Mouse (Mus musculus): ENCODE results near the gene Nae1. TPM values are rescaled to one million over a fixed set of nuclear protein-coding genes. Genes with fewer than 3 reads are reported as not detected.

Gene Nae1
- total and polyA plus RNA-seq, 3 experiments = 39.2 to 41.9 TPM; not detected in 1

DNA sequence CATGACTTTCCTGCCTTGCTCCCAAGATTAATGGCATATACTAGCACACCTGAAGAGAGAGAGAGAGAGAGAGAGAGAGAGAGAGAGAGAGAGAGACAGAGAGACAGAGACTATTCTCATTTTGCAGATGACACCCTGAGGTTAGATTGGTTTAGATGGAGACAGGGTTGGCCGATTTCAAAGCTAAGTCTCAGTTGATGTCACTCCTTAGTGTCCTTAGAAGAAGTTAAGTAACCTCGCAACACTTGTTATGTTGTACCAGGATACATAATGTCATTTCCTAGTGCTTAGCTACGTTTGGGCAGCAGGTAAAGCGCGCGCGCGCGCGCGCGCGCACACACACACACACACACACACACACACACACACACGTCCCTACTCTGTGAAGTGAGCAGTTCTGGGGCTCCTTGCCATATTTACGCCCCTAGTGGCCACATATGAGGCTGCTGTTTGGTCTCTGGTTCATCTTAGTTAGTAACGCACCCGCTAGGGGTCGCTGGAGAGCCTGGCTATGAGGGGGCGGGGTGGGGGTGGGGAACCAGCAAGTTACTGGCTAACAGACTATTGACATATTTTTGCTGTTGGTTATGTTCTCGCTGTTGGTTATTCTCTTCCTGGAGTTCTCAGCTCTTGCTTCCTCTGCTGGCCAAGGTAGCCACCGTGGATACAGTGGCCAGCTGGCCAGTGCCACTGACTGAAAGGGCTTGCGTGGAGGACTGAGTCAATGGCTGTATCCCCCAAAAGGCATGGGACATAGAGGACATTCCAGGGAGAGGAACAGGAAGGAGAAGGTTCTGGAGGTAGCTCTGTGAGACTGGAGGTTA is 30.4 kb upstream of the Nae1 start:
- TF ChIP-seq GATA1 (IDR thresholded peaks at IDR 0.05; ENCODE audit: low read depth, low read length) (0 out of 2 replicates have a peak, but pooled peaks have one; percentile 31), RAD21 (IDR thresholded peaks at IDR 0.05; ENCODE audit: low read depth, low read length) (peak; percentile 12), ZKSCAN1 (IDR thresholded peaks at IDR 0.05; ENCODE audit: low read depth, low read length) (no peak), POLR2AphosphoS2 (IDR thresholded peaks at IDR 0.05; ENCODE audit: low read length) (no peak), TCF12 (IDR thresholded peaks at IDR 0.05; ENCODE audit: low read depth, low read length) (0 out of 2 replicates have a peak, but pooled peaks have one; percentile 10), MYB (IDR thresholded peaks at IDR 0.05; ENCODE audit: low read depth, low read length) (no peak), TBP (IDR thresholded peaks at IDR 0.05; ENCODE audit: low read depth, low read length) (peak; percentile 48; the same call in 1 of the 2 replicates), ETS1 (IDR thresholded peaks at IDR 0.05; ENCODE audit: low read depth, low read length) (0 out of 2 replicates have a peak, but pooled peaks have one; percentile 42), CHD2 (IDR thresholded peaks at IDR 0.05; ENCODE audit: low read length) (no peak), SIN3A (IDR thresholded peaks at IDR 0.05; ENCODE audit: low read length) (peak; percentile 43; the same call in 1 of the 2 replicates), MYC (IDR thresholded peaks at IDR 0.05; ENCODE audit: low read depth, low read length) (no peak), ZNF384 (IDR thresholded peaks at IDR 0.05; ENCODE audit: low read depth, low read length) (no peak), CTCF (IDR thresholded peaks at IDR 0.05 in 2 of 3, conservative IDR thresholded peaks at IDR 0.05 in 1 of 3; ENCODE audit: control insufficient read depth in 1 of 3, insufficient read depth in 1 of 3, low read depth in 2 of 3, low read length in 3 of 3, poor library complexity in 1 of 3, severe bottlenecking in 1 of 3) (peak; percentile 62 to 98 (median 98)), RCOR1 (IDR thresholded peaks at IDR 0.05; ENCODE audit: low read depth, low read length) (no peak), EP300 (IDR thresholded peaks at IDR 0.05; ENCODE audit: low read depth in 1 of 2, low read length in 2 of 2) (peak in 1 of 2 experiments; percentile 21; a peak in 1 of 4 replicates), NELFE (IDR thresholded peaks at IDR 0.05; ENCODE audit: low read depth, low read length) (no peak), MAZ (IDR thresholded peaks at IDR 0.05; ENCODE audit: low read depth, low read length) (peak; percentile 93), HCFC1 (IDR thresholded peaks at IDR 0.05; ENCODE audit: low read depth, low read length) (peak; percentile 60), NRF1 (IDR thresholded peaks at IDR 0.05; ENCODE audit: insufficient read depth, low read depth, low read length, poor library complexity, severe bottlenecking) (peak; percentile 55), POLR2A (IDR thresholded peaks at IDR 0.05; ENCODE audit: control insufficient read depth in 1 of 2, insufficient read depth in 1 of 2, low read depth in 1 of 2, low read length in 2 of 2, poor library complexity in 1 of 2) (no peak), BHLHE40 (IDR thresholded peaks at IDR 0.05; ENCODE audit: borderline replicate concordance, low read depth, low read length) (0 out of 2 replicates have a peak, but pooled peaks have one; percentile 15), SMC3 (IDR thresholded peaks at IDR 0.05; ENCODE audit: low read depth, low read length) (peak; percentile 38), ELF1 (IDR thresholded peaks at IDR 0.05; ENCODE audit: low read depth, low read length) (0 out of 2 replicates have a peak, but pooled peaks have one; percentile 46)
- Histone ChIP-seq H3K27ac (ENCODE audit: control insufficient read depth, low read depth, low read length) (no peak overlapping the region; the same call in 1 of the 2 replicates), H3K4me1 (ENCODE audit: control insufficient read depth in 1 of 2, insufficient read depth in 2 of 2, low read length in 2 of 2) (0 out of 4 replicates have a peak, but pooled peaks cover 0 to 6% of the 10 kb centered on the region in 2 experiments), H3K79me2 (ENCODE audit: control insufficient read depth, insufficient read depth, low read length, poor library complexity) (no peaks in the 10 kb centered on the region), H3K4me3 (ENCODE audit: control insufficient read depth in 1 of 2, insufficient read depth in 1 of 2, low read depth in 2 of 2, low read length in 2 of 2) (peak overlapping the region; percentile 23 to 55), H3K9me3 (replicated peaks; ENCODE audit: insufficient read depth, low read length) (no peaks in the 10 kb centered on the region), H3K36me3 (ENCODE audit: control insufficient read depth in 1 of 2, insufficient read depth in 2 of 2, low read length in 2 of 2) (peaks cover 0 to 2% of the 10 kb centered on the region in 2 experiments; a peak in 2 of 4 replicates), H3K27me3 (ENCODE audit: control insufficient read depth in 1 of 2, insufficient read depth in 2 of 2, low read length in 2 of 2) (no peaks in the 10 kb centered on the region), H3K9ac (ENCODE audit: control insufficient read depth, low read depth, low read length, poor library complexity, severe bottlenecking) (peak overlapping the region; percentile 51)
- peak; percentile 93 for DNase-seq (ENCODE audit: low read depth, low spot score)

Data from MEL (cell line).